Mouse (Mus musculus): ENCODE results near the gene Gm14325.
"Not testable (repeated sequence)": the region's sequence is repeated elsewhere in the genome, so short reads cannot be mapped to it uniquely, and the experiment has no call there.

Gm14325 gene

GRCm38 (mm10) chr2:177839901-177840663 is at the start of gene Gm14325:
Gm14325 (minus strand) TSS chr2:177840336.
- peak; percentile 89 to 91 for DNase-seq (ENCODE audit: low spot score in 2 of 2)

GRCm38 (mm10) chr2:177887743-177888142 is 47.6 kb upstream of the Gm14325 start:
- not testable (repeated sequence) for DNase-seq (ENCODE audit: low spot score in 2 of 2)

GRCm38 (mm10) chr2:177862254-177862653 is 22.1 kb upstream of the Gm14325 start:
- DNase-seq (ENCODE audit: low spot score in 2 of 2): not testable (repeated sequence)

- not testable (repeated sequence) for DNase-seq (ENCODE audit: low spot score in 2 of 2)
These were observed 3.5 kb upstream of the Gm14325 start for GRCm38 (mm10) chr2:177843666-177844065.

- DNase-seq (ENCODE audit: low spot score in 2 of 2): not testable (repeated sequence)
These were observed 3.4 kb downstream of the Gm14325 start for GRCm38 (mm10) chr2:177836756-177837155.

- not testable (repeated sequence) for DNase-seq (ENCODE audit: low spot score in 2 of 2)
These were observed 4.2 kb downstream of the Gm14325 start for GRCm38 (mm10) chr2:177835733-177836536.

GRCm38 (mm10) chr2:177821952-177822351 is 18.2 kb downstream of the Gm14325 start:
- not testable (repeated sequence) for DNase-seq (ENCODE audit: low spot score in 2 of 2)

GRCm38 (mm10) chr2:177806170-177806569 is 34.0 kb downstream of the Gm14325 start:
- not testable (repeated sequence) for DNase-seq (ENCODE audit: low spot score in 2 of 2)

- DNase-seq (ENCODE audit: low spot score in 2 of 2): not testable (repeated sequence)
These were observed 52.8 kb downstream of the Gm14325 start for GRCm38 (mm10) chr2:177787351-177787750.

Data from heart, adult 9 months (tissue).